Mouse (Mus musculus) lung, adult 2 months (tissue): ENCODE measurements around the gene Olfm1.

ENCODE experiments used
- CTCF ChIP-seq: fragments of 200-500 bp; IDR thresholded peaks from 2 replicates; pipeline ENCODE4 v1.5.1; 2011; ENCODE audit warnings: mild to moderate bottlenecking, low read length, control low read depth; ENCODE audit not compliant: insufficient read depth
- POLR2A ChIP-seq: fragments of 200-500 bp; IDR thresholded peaks from 2 replicates; pipeline ENCODE4 v1.6.1; 2011; ENCODE audit warnings: low read depth, mild to moderate bottlenecking, control low read depth, low read length, borderline replicate concordance; ENCODE audit errors: extremely low read depth

GRCm38 (mm10) chr2:28224819-28225218 lies 32.0 kb downstream of the Olfm1 start:
- no peak for TF ChIP-seq CTCF
- TF ChIP-seq POLR2A: no peak
